Mouse (Mus musculus) G1E (cell line): ENCODE measurements around the gene C1qa. TPM values are rescaled to one million over a fixed set of nuclear protein-coding genes. Genes with fewer than 3 reads are reported as not detected.

ENCODE experiments used
- ATAC-seq: 2 replicates; pipeline ENCODE4 v1.8.0; 2016; ENCODE audit warnings: mild to moderate bottlenecking; ENCODE audit not compliant: insufficient number of reproducible peaks, poor library complexity, low FRiP score, severe bottlenecking; ENCODE audit errors: extremely low read depth
- DNase-seq: peaks from one replicate; pipeline ENCODE4 v3.0.0; 2012; ENCODE audit warnings: low spot score
- H3K27me3 ChIP-seq: 2 replicates; pipeline ENCODE4 v1.6.1; 2012; ENCODE audit warnings: mild to moderate bottlenecking, low read length, inconsistent platforms; ENCODE audit not compliant: insufficient read depth
- H3K36me3 ChIP-seq: replicated peaks from 2 replicates; pipeline ENCODE3; 2012; ENCODE audit warnings: mild to moderate bottlenecking, inconsistent platforms
- H3K4me1 ChIP-seq: 2 replicates; pipeline ENCODE4 v1.6.1; 2012; ENCODE audit warnings: low read depth, low read length, inconsistent platforms, mixed read lengths; ENCODE audit not compliant: insufficient read depth
- H3K4me3 ChIP-seq: 2 replicates; pipeline ENCODE4 v1.5.1; 2012; ENCODE audit warnings: low read depth, mild to moderate bottlenecking, inconsistent platforms, low read length, moderate library complexity, mixed read lengths
- H3K9me3 ChIP-seq: replicated peaks from 2 replicates; pipeline ENCODE4 v1.6.1; 2012; ENCODE audit warnings: inconsistent platforms
- CTCF ChIP-seq: IDR thresholded peaks from 2 replicates; pipeline ENCODE4 v1.5.1; 2012; ENCODE audit warnings: low read depth, low read length, inconsistent platforms, mixed read lengths
- GATA1 ChIP-seq: IDR thresholded peaks from 2 replicates; pipeline ENCODE4 v1.6.1; 2012; ENCODE audit warnings: borderline replicate concordance, low read length, inconsistent platforms, mixed read lengths
- GATA2 ChIP-seq: IDR thresholded peaks from 2 replicates; pipeline ENCODE4 v1.6.1; 2012; ENCODE audit warnings: low read depth, low read length, inconsistent platforms, borderline replicate concordance
- POLR2AphosphoS5 ChIP-seq: IDR thresholded peaks from 2 replicates; pipeline ENCODE4 v1.6.1; 2012; ENCODE audit warnings: low read depth, low read length, inconsistent platforms; ENCODE audit not compliant: insufficient replicate concordance
- TAL1 ChIP-seq: conservative IDR thresholded peaks from 2 replicates; pipeline ENCODE4 v1.6.1; 2012; ENCODE audit warnings: low read depth, low read length, inconsistent platforms, mixed read lengths
- polyA plus RNA-seq: library from polyadenylated mRNA; stranded (reverse); fragments of >175 nt; gene quantifications from 2 replicates; pipeline ENCODE4 v1.2.3, GENCODE M21; 2012
- total RNA-seq, 2 experiments: library from RNA; stranded (forward) in 1 of 2; stranded (reverse) in 1 of 2; fragments of 200-1000 nt in 1 of 2; fragments of >200 nt in 1 of 2; fragmentation: Nextera tagmentation in 1 of 2; gene quantifications; 2 replicates each; pipeline ENCODE4 v1.2.3; 2014 to 2017

C1qa gene
- total RNA-seq (2014; fragmentation: Nextera tagmentation) (7.4 TPM in 1 of 2 replicates, not detected in the other), total RNA-seq (2017) (not detected in 2 replicates), polyA plus RNA-seq (not detected in 2 replicates)

- H3K4me3 ChIP-seq = no peak within 1 kb of the TSS
- ATAC-seq = no peak
Observed at GRCm38 (mm10) chr4:136898637-136899036, at the start of gene C1qa. Gene C1qa (minus strand): TSS chr4:136898803.

GRCm38 (mm10) chr4:136945397-136945796 lies 46.8 kb upstream of the C1qa start:
- Histone ChIP-seq H3K36me3 (no peaks in the 10 kb centered on the region), H3K27me3 (peaks cover 25% of the 10 kb centered on the region; the same call in 1 of the 2 replicates), H3K4me3 (no peak overlapping the region), H3K9me3 (no peaks in the 10 kb centered on the region), H3K4me1 (no peaks in the 10 kb centered on the region; the same call in 1 of the 2 replicates)
- ATAC-seq (no peak), DNase-seq (no peak)
- TF ChIP-seq TAL1 = no peak
- no peak for TF ChIP-seq GATA2
- TF ChIP-seq GATA1 = no peak
- no peak for TF ChIP-seq CTCF
- no peak for TF ChIP-seq POLR2AphosphoS5

More at GRCm38 (mm10) chr4:136898637-136899036, at the start of gene C1qa:
- TF ChIP-seq TAL1 (no peak), POLR2AphosphoS5 (no peak), GATA2 (no peak), CTCF (no peak)
- Histone ChIP-seq H3K9me3 (no peaks in the 10 kb centered on the region), H3K36me3 (no peaks in the 10 kb centered on the region), H3K27me3 (no peaks in the 10 kb centered on the region), H3K4me1 (peaks cover 4% of the 10 kb centered on the region; the same call in 1 of the 2 replicates)
- DNase-seq = no peak

- DNase-seq = no peak
- H3K4me3 ChIP-seq = no peak overlapping the region
- TF ChIP-seq CTCF (no peak), POLR2AphosphoS5 (no peak), GATA2 (no peak)
- no peaks in the 10 kb centered on the region; the same call in 1 of the 2 replicates for H3K4me1 ChIP-seq
- ATAC-seq = no peak
- peaks cover 23% of the 10 kb centered on the region; the same call in 1 of the 2 replicates for H3K27me3 ChIP-seq
- no peaks in the 10 kb centered on the region for H3K36me3 ChIP-seq
- H3K9me3 ChIP-seq = no peaks in the 10 kb centered on the region
Observed at GRCm38 (mm10) chr4:136944558-136945350, 46.2 kb upstream of the C1qa start.

- H3K36me3 ChIP-seq = no peaks in the 10 kb centered on the region
- TF ChIP-seq TAL1 (no peak), POLR2AphosphoS5 (no peak), GATA1 (no peak), CTCF (no peak), GATA2 (no peak)
- ATAC-seq (no peak), DNase-seq (no peak)
- no peak overlapping the region for H3K4me3 ChIP-seq
- peaks cover 19% of the 10 kb centered on the region; the same call in 1 of the 2 replicates for H3K27me3 ChIP-seq
- no peaks in the 10 kb centered on the region; the same call in 1 of the 2 replicates for H3K4me1 ChIP-seq
- no peaks in the 10 kb centered on the region for H3K9me3 ChIP-seq
Observed at GRCm38 (mm10) chr4:136943175-136943574, 44.6 kb upstream of the C1qa start.

GRCm38 (mm10) chr4:136942761-136943160 lies 44.2 kb upstream of the C1qa start:
- ATAC-seq (no peak), DNase-seq (no peak)
- no peaks in the 10 kb centered on the region for H3K36me3 ChIP-seq
- no peaks in the 10 kb centered on the region; the same call in 1 of the 2 replicates for H3K4me1 ChIP-seq
- H3K27me3 ChIP-seq = peaks cover 19% of the 10 kb centered on the region; the same call in 1 of the 2 replicates
- TF ChIP-seq POLR2AphosphoS5 = no peak
- no peak for TF ChIP-seq GATA1
- no peak for TF ChIP-seq GATA2
- TF ChIP-seq TAL1 = no peak
- TF ChIP-seq CTCF = no peak
- H3K9me3 ChIP-seq = no peaks in the 10 kb centered on the region
- no peak overlapping the region for H3K4me3 ChIP-seq

GRCm38 (mm10) chr4:136937935-136938334 lies 39.3 kb upstream of the C1qa start:
- DNase-seq (no peak), ATAC-seq (no peak)
- no peak overlapping the region for H3K4me3 ChIP-seq
- H3K36me3 ChIP-seq = no peaks in the 10 kb centered on the region
- peaks cover 7% of the 10 kb centered on the region; the same call in 1 of the 2 replicates for H3K4me1 ChIP-seq
- TF ChIP-seq CTCF (no peak), GATA1 (no peak), POLR2AphosphoS5 (no peak), TAL1 (no peak), GATA2 (no peak)
- no peaks in the 10 kb centered on the region for H3K9me3 ChIP-seq
- H3K27me3 ChIP-seq = peaks cover 9% of the 10 kb centered on the region; the same call in 1 of the 2 replicates
